Mouse (Mus musculus) lung, embryonic 14.5 days (tissue): ENCODE data around the gene Ormdl3. TPM values are rescaled to one million over a fixed set of nuclear protein-coding genes. Genes with fewer than 3 reads are reported as not detected.

ENCODE experiments used
- ATAC-seq: fragments of 200-750 bp; cut with Nextera tagmentation; 2 replicates; pipeline ENCODE4 v1.8.0; 2017; ENCODE audit warnings: mild to moderate bottlenecking, moderate TSS enrichment, moderate library complexity; ENCODE audit not compliant: insufficient read depth
- DNase-seq: peaks from one replicate; pipeline ENCODE4 v3.0.0-alpha.2; 2015
- H3K27ac ChIP-seq: fragments of 300-500 bp; sonication (generic); 2 replicates; pipeline ENCODE4 v1.5.1; 2014; ENCODE audit warnings: low read depth, mild to moderate bottlenecking, moderate library complexity
- H3K27me3 ChIP-seq: fragments of 300-500 bp; sonication (generic); 2 replicates; pipeline ENCODE4 v1.6.1; 2014; ENCODE audit warnings: low read length, control low read depth; ENCODE audit not compliant: insufficient read depth
- H3K36me3 ChIP-seq: fragments of 300-500 bp; sonication (generic); 2 replicates; pipeline ENCODE4 v1.6.1; 2014; ENCODE audit warnings: control low read depth; ENCODE audit not compliant: insufficient read depth
- H3K4me1 ChIP-seq: fragments of 300-500 bp; sonication (generic); 2 replicates; pipeline ENCODE4 v1.6.1; 2014; ENCODE audit warnings: antibody characterized with exemption, control low read depth; ENCODE audit not compliant: insufficient read depth
- H3K4me2 ChIP-seq: fragments of 300-500 bp; sonication (generic); 2 replicates; pipeline ENCODE4 v1.6.1; 2014; ENCODE audit warnings: mild to moderate bottlenecking
- H3K4me3 ChIP-seq: fragments of 300-500 bp; sonication (generic); 2 replicates; pipeline ENCODE4 v1.5.1; 2014; ENCODE audit warnings: low read depth, low read length
- H3K9ac ChIP-seq: fragments of 300-500 bp; sonication (generic); 2 replicates; pipeline ENCODE4 v1.6.1; 2014
- H3K9me3 ChIP-seq: fragments of 300-500 bp; sonication (generic); 2 replicates; pipeline ENCODE4 v1.6.1; 2016; ENCODE audit warnings: low read depth, low read length, control low read depth
- CTCF ChIP-seq: IDR thresholded peaks from 2 replicates; pipeline ENCODE4 v1.5.1; 2016; ENCODE audit warnings: antibody characterized with exemption, low read depth
- WGBS: fragments of 180-500 bp; shearing (Covaris S2); extraction: QIAGEN DNeasy Blood & Tissue Kit; methylation state at CpG from one replicate; pipeline ENCODE4 v1.1.7; 2014; 5-methylcytosine and 5-hydroxymethylcytosine counted together
- polyA plus RNA-seq: library from polyadenylated mRNA; unstranded; fragments of >200 nt; fragmentation: Nextera tagmentation; extraction: Ambion mirVana; gene quantifications from 2 replicates; pipeline ENCODE4 v1.2.1, GENCODE M21; 2014

Gene Ormdl3
- polyA plus RNA-seq, 1 experiment from 2014 or later, result 6.6 TPM

GRCm38 (mm10) chr11:98582551-98583264, 4.5 kb downstream of the Ormdl3 start:
- Histone ChIP-seq H3K4me2 (peak overlapping the region; percentile 33; the same call in 1 of the 2 replicates), H3K9ac (peak overlapping the region; percentile 20; the same call in 1 of the 2 replicates), H3K36me3 (peaks cover 30% of the 10 kb centered on the region), H3K9me3 (no peaks in the 10 kb centered on the region), H3K4me1 (peaks cover 6% of the 10 kb centered on the region), H3K4me3 (no peak overlapping the region), H3K27me3 (no peaks in the 10 kb centered on the region), H3K27ac (peak overlapping the region; percentile 48; the same call in 1 of the 2 replicates)
- ATAC-seq (no peak), DNase-seq (no peak)
- 80% methylated on average over 12 of the region's 12 CpGs for WGBS
- no peak for TF ChIP-seq CTCF

DNA sequence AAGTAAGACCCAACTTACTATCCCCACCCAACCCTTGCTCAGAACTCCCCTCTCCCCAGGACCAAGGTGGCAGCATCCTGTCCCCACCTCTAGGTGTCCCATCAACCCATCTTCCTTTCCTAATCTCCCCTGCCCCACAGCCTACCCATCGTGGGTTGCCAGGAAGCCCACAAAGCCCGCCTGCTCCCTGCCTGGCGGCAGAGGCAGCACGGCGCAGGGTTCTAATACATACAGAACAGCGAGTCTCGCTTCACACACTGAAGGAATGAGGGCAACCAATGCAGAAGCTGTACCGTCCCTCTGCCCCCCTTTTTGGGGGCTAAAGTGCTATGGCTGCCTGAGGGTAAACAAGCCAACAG, 5.2 kb downstream of the Ormdl3 start:
- Histone ChIP-seq H3K9me3 (no peaks in the 10 kb centered on the region), H3K4me1 (0 out of 2 replicates have a peak, but pooled peaks cover 3% of the 10 kb centered on the region), H3K4me3 (no peak overlapping the region), H3K27ac (no peak overlapping the region; the same call in 1 of the 2 replicates), H3K27me3 (no peaks in the 10 kb centered on the region), H3K36me3 (peaks cover 30% of the 10 kb centered on the region), H3K4me2 (peak overlapping the region; percentile 33; the same call in 1 of the 2 replicates), H3K9ac (no peak overlapping the region)
- 85% methylated on average over 8 of the region's 8 CpGs for WGBS
- ATAC-seq (no peak), DNase-seq (no peak)
- no peak for TF ChIP-seq CTCF

- no peak for TF ChIP-seq CTCF
- no peak overlapping the region for H3K9ac ChIP-seq
- H3K36me3 ChIP-seq, result peaks cover 30% of the 10 kb centered on the region
- H3K4me3 ChIP-seq, result no peak overlapping the region
- H3K27me3 ChIP-seq, result no peaks in the 10 kb centered on the region
- no peak for DNase-seq
- H3K9me3 ChIP-seq, result no peaks in the 10 kb centered on the region
- WGBS, result 69% methylated on average over 17 of the region's 17 CpGs
- ATAC-seq, result no peak
- H3K4me2 ChIP-seq, result 0 out of 2 replicates have a peak overlapping the region, but pooled peaks have one; percentile 33
- 0 out of 2 replicates have a peak, but pooled peaks cover 3% of the 10 kb centered on the region for H3K4me1 ChIP-seq
- H3K27ac ChIP-seq, result no peak overlapping the region
Measured at GRCm38 (mm10) chr11:98581286-98582029, 5.7 kb downstream of the Ormdl3 start.

- H3K9ac ChIP-seq, result no peak overlapping the region
- peak overlapping the region; percentile 27; the same call in 1 of the 2 replicates for H3K27ac ChIP-seq
- H3K4me2 ChIP-seq, result no peak overlapping the region
- no peaks in the 10 kb centered on the region for H3K27me3 ChIP-seq
- no peak; the same call in 1 of the 2 replicates for ATAC-seq
- no peak overlapping the region for H3K4me3 ChIP-seq
- 60% methylated on average over 16 of the region's 16 CpGs for WGBS
- no peaks in the 10 kb centered on the region for H3K9me3 ChIP-seq
- H3K36me3 ChIP-seq, result peaks cover 30% of the 10 kb centered on the region
- TF ChIP-seq CTCF, result no peak
- H3K4me1 ChIP-seq, result 0 out of 2 replicates have a peak, but pooled peaks cover 2% of the 10 kb centered on the region
- DNase-seq, result peak; percentile 37
Measured at GRCm38 (mm10) chr11:98580301-98581121, 6.7 kb downstream of the Ormdl3 start.

DNA sequence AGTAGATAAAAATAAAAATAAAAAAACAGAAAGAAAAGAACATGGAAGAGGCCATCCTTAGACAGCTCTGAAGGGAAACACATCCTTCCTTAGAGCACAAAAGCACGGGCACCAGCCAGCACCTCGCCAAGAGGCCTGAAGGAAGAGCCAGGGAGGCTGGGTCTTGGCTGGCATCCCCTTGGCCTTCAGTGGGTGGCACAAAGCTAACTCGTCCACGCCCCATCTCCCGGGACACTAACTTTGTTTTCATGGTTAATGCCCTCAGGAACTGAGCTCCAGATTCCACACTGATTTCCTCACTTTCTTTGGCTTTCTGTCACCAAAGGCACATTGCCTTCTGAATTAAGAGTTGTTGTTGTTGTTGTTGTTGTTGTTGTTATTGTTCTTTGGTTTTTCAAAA, 9.4 kb downstream of the Ormdl3 start:
- 90% methylated on average over 5 of the region's 5 CpGs for WGBS
- peaks cover 18% of the 10 kb centered on the region for H3K36me3 ChIP-seq
- DNase-seq (no peak), ATAC-seq (no peak)
- H3K4me3 ChIP-seq, result no peak overlapping the region
- no peak overlapping the region for H3K27ac ChIP-seq
- no peak for TF ChIP-seq CTCF
- no peaks in the 10 kb centered on the region for H3K27me3 ChIP-seq
- no peak overlapping the region for H3K9ac ChIP-seq
- H3K4me1 ChIP-seq, result no peaks in the 10 kb centered on the region
- H3K9me3 ChIP-seq, result no peaks in the 10 kb centered on the region
- H3K4me2 ChIP-seq, result no peak overlapping the region

DNA sequence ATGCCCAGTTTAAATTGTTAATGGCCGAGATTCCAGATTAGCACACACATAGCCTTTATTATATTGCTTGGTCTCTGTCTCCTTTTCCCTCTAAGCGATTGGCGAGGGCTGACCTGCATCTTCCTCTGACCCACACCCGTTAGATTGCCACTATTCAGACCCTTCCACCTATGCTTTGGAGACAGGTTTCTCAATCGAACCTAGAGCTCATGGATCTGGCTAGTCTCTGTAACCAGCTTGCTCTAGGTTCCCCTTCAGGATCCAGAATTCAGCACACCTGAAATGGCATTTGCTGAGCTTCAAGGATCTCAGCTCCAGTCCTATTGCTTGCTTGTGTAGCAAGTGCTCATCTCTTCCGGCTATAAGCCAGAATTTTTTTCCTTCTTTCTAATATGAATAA, 17.7 kb downstream of the Ormdl3 start:
- ATAC-seq, result no peak
- 70% methylated on average over 6 of the region's 6 CpGs for WGBS

More for the DNA sequence above, 17.7 kb downstream of the Ormdl3 start:
- Histone ChIP-seq H3K27me3 (no peaks in the 10 kb centered on the region), H3K9me3 (no peaks in the 10 kb centered on the region), H3K4me3 (no peak overlapping the region), H3K4me1 (no peaks in the 10 kb centered on the region), H3K4me2 (no peak overlapping the region), H3K36me3 (no peaks in the 10 kb centered on the region), H3K27ac (no peak overlapping the region), H3K9ac (no peak overlapping the region)
- no peak for TF ChIP-seq CTCF
- DNase-seq, result no peak
